Mouse (Mus musculus) limb, embryonic 15.5 days (tissue): ENCODE results near the gene Svep1. TPM values are rescaled to one million over a fixed set of nuclear protein-coding genes. Genes with fewer than 3 reads are reported as not detected.

ENCODE experiments used
- ATAC-seq: fragments of 200-750 bp; cut with Nextera tagmentation; 2 replicates; pipeline ENCODE4 v1.8.0; 2017; ENCODE audit warnings: low read depth, moderate TSS enrichment; ENCODE audit not compliant: insufficient number of reproducible peaks, low FRiP score, low TSS enrichment
- H3K27ac ChIP-seq: fragments of 300-500 bp; sonication (generic); 2 replicates; pipeline ENCODE4 v1.5.1; 2015; ENCODE audit warnings: moderate library complexity, mild to moderate bottlenecking, inconsistent platforms
- H3K27me3 ChIP-seq: fragments of 300-500 bp; sonication (generic); 2 replicates; pipeline ENCODE4 v1.6.1; 2015; ENCODE audit warnings: inconsistent platforms
- H3K36me3 ChIP-seq: fragments of 300-500 bp; sonication (generic); 2 replicates; pipeline ENCODE4 v1.6.1; 2015; ENCODE audit warnings: inconsistent platforms
- H3K4me1 ChIP-seq: fragments of 300-500 bp; sonication (generic); 2 replicates; pipeline ENCODE4 v1.6.1; 2015; ENCODE audit warnings: inconsistent platforms
- H3K4me2 ChIP-seq: fragments of 300-500 bp; sonication (generic); 2 replicates; pipeline ENCODE4 v1.6.1; 2015; ENCODE audit warnings: mild to moderate bottlenecking, inconsistent platforms
- H3K4me3 ChIP-seq: fragments of 300-500 bp; sonication (generic); 2 replicates; pipeline ENCODE4 v1.5.1; 2015; ENCODE audit warnings: mild to moderate bottlenecking, inconsistent platforms
- H3K9ac ChIP-seq: fragments of 300-500 bp; sonication (generic); 2 replicates; pipeline ENCODE4 v1.6.1; 2015; ENCODE audit warnings: inconsistent platforms
- H3K9me3 ChIP-seq: fragments of 300-500 bp; sonication (generic); 2 replicates; pipeline ENCODE4 v1.6.1; 2016; ENCODE audit warnings: inconsistent platforms
- WGBS: fragments of 180-500 bp; shearing (Covaris S2); methylation state at CpG from one replicate; pipeline ENCODE4 v1.1.7; 2015; 5-methylcytosine and 5-hydroxymethylcytosine counted together
- polyA plus RNA-seq: library from polyadenylated mRNA; unstranded; fragments of >200 nt; fragmentation: Nextera tagmentation; extraction: Ambion mirVana; gene quantifications from 2 replicates; pipeline ENCODE4 v1.2.1, GENCODE M21; 2015

Gene Svep1
- polyA plus RNA-seq, 1 experiment from 2014 or later: 5.3 TPM

- 34% methylated on average over 6 of the region's 6 CpGs for WGBS
- no peaks in the 10 kb centered on the region for H3K4me1 ChIP-seq
- H3K36me3 ChIP-seq: no peaks in the 10 kb centered on the region
- no peak overlapping the region for H3K4me2 ChIP-seq
- no peak overlapping the region for H3K4me3 ChIP-seq
- no peaks in the 10 kb centered on the region for H3K27me3 ChIP-seq
- no peaks in the 10 kb centered on the region for H3K9me3 ChIP-seq
- H3K9ac ChIP-seq: no peak overlapping the region
- H3K27ac ChIP-seq: no peak overlapping the region
- no peak for ATAC-seq
Measured at GRCm38 (mm10) chr4:58077950-58078349, 128.7 kb downstream of the Svep1 start.

- WGBS: 92% methylated on average over 4 of the region's 4 CpGs
Measured at GRCm38 (mm10) chr4:58077536-58077935, 129.1 kb downstream of the Svep1 start.

GRCm38 (mm10) chr4:58072888-58073287 lies 133.8 kb downstream of the Svep1 start:
- Histone ChIP-seq H3K4me2 (no peak overlapping the region), H3K4me1 (no peaks in the 10 kb centered on the region), H3K9ac (no peak overlapping the region), H3K27ac (no peak overlapping the region), H3K36me3 (peaks cover 24% of the 10 kb centered on the region), H3K27me3 (no peaks in the 10 kb centered on the region), H3K9me3 (no peaks in the 10 kb centered on the region), H3K4me3 (no peak overlapping the region)
- 81% methylated on average over 12 of the region's 12 CpGs for WGBS
- ATAC-seq: no peak

More at GRCm38 (mm10) chr4:58077536-58077935, 129.1 kb downstream of the Svep1 start:
- Histone ChIP-seq H3K27me3 (no peaks in the 10 kb centered on the region), H3K9me3 (no peaks in the 10 kb centered on the region), H3K9ac (no peak overlapping the region), H3K27ac (no peak overlapping the region), H3K4me2 (no peak overlapping the region), H3K4me1 (no peaks in the 10 kb centered on the region), H3K36me3 (0 out of 2 replicates have a peak, but pooled peaks cover 2% of the 10 kb centered on the region), H3K4me3 (no peak overlapping the region)
- no peak for ATAC-seq

- Histone ChIP-seq H3K4me3 (no peak overlapping the region), H3K36me3 (peaks cover 27% of the 10 kb centered on the region), H3K4me2 (no peak overlapping the region), H3K27ac (no peak overlapping the region), H3K9me3 (no peaks in the 10 kb centered on the region), H3K9ac (no peak overlapping the region), H3K27me3 (no peaks in the 10 kb centered on the region), H3K4me1 (no peaks in the 10 kb centered on the region)
- WGBS: 90% methylated on average over 5 of the region's 5 CpGs
- no peak for ATAC-seq
Measured at GRCm38 (mm10) chr4:58068886-58069285, 137.8 kb downstream of the Svep1 start.

GRCm38 (mm10) chr4:58064721-58065120 lies 141.9 kb downstream of the Svep1 start:
- H3K9me3 ChIP-seq: no peaks in the 10 kb centered on the region
- no peak overlapping the region for H3K9ac ChIP-seq
- H3K4me1 ChIP-seq: no peaks in the 10 kb centered on the region
- H3K27me3 ChIP-seq: no peaks in the 10 kb centered on the region
- H3K27ac ChIP-seq: no peak overlapping the region
- WGBS: 65% methylated on average over 2 of the region's 2 CpGs
- H3K4me2 ChIP-seq: no peak overlapping the region
- no peak for ATAC-seq
- no peak overlapping the region for H3K4me3 ChIP-seq
- H3K36me3 ChIP-seq: peaks cover 15% of the 10 kb centered on the region

- no peak overlapping the region for H3K27ac ChIP-seq
- no peak overlapping the region for H3K4me3 ChIP-seq
- peaks cover 5% of the 10 kb centered on the region; the same call in 1 of the 2 replicates for H3K36me3 ChIP-seq
- no peaks in the 10 kb centered on the region for H3K9me3 ChIP-seq
- no peak overlapping the region for H3K4me2 ChIP-seq
- H3K4me1 ChIP-seq: no peaks in the 10 kb centered on the region
- no peaks in the 10 kb centered on the region for H3K27me3 ChIP-seq
- ATAC-seq: no peak
- H3K9ac ChIP-seq: no peak overlapping the region
- 91% methylated on average over 1 of the region's 1 CpGs for WGBS
Measured at GRCm38 (mm10) chr4:58062933-58063332, 143.7 kb downstream of the Svep1 start.

- H3K27ac ChIP-seq: no peak overlapping the region
- H3K4me3 ChIP-seq: no peak overlapping the region
- no peaks in the 10 kb centered on the region for H3K27me3 ChIP-seq
- no peaks in the 10 kb centered on the region for H3K9me3 ChIP-seq
- peaks cover 3% of the 10 kb centered on the region; the same call in 1 of the 2 replicates for H3K4me1 ChIP-seq
- no peak overlapping the region for H3K9ac ChIP-seq
- no peak overlapping the region for H3K4me2 ChIP-seq
- no peak for ATAC-seq
- no peaks in the 10 kb centered on the region for H3K36me3 ChIP-seq
Measured at GRCm38 (mm10) chr4:58055653-58056052, 151.0 kb downstream of the Svep1 start.

- no peaks in the 10 kb centered on the region for H3K27me3 ChIP-seq
- 55% methylated on average over 5 of the region's 5 CpGs for WGBS
- H3K4me3 ChIP-seq: no peak overlapping the region
- H3K9ac ChIP-seq: no peak overlapping the region
- no peak for ATAC-seq
- no peak overlapping the region for H3K4me2 ChIP-seq
- no peaks in the 10 kb centered on the region for H3K9me3 ChIP-seq
- H3K36me3 ChIP-seq: no peaks in the 10 kb centered on the region
- no peak overlapping the region for H3K27ac ChIP-seq
- H3K4me1 ChIP-seq: peaks cover 3% of the 10 kb centered on the region; the same call in 1 of the 2 replicates
Measured at GRCm38 (mm10) chr4:58054441-58054840, 152.2 kb downstream of the Svep1 start.

- H3K4me3 ChIP-seq: no peak overlapping the region
- WGBS: 49% methylated on average over 8 of the region's 8 CpGs
- H3K27ac ChIP-seq: no peak overlapping the region
- no peaks in the 10 kb centered on the region for H3K36me3 ChIP-seq
- H3K9ac ChIP-seq: no peak overlapping the region
- H3K9me3 ChIP-seq: no peaks in the 10 kb centered on the region
- ATAC-seq: no peak
- H3K4me2 ChIP-seq: no peak overlapping the region
- H3K4me1 ChIP-seq: peaks cover 3% of the 10 kb centered on the region; the same call in 1 of the 2 replicates
- no peaks in the 10 kb centered on the region for H3K27me3 ChIP-seq
Measured at GRCm38 (mm10) chr4:58050746-58051145, 155.9 kb downstream of the Svep1 start.

GRCm38 (mm10) chr4:58050276-58050675 lies 156.4 kb downstream of the Svep1 start:
- no peak overlapping the region for H3K4me2 ChIP-seq
- H3K27me3 ChIP-seq: no peaks in the 10 kb centered on the region
- no peaks in the 10 kb centered on the region for H3K9me3 ChIP-seq
- 73% methylated on average over 8 of the region's 8 CpGs for WGBS
- H3K27ac ChIP-seq: no peak overlapping the region
- H3K4me3 ChIP-seq: no peak overlapping the region
- H3K36me3 ChIP-seq: no peaks in the 10 kb centered on the region
- no peak for ATAC-seq
- H3K4me1 ChIP-seq: peaks cover 3% of the 10 kb centered on the region; the same call in 1 of the 2 replicates
- no peak overlapping the region for H3K9ac ChIP-seq

GRCm38 (mm10) chr4:58044833-58045232 lies 161.8 kb downstream of the Svep1 start:
- 88% methylated on average over 6 of the region's 6 CpGs for WGBS
- no peaks in the 10 kb centered on the region for H3K27me3 ChIP-seq
- no peak overlapping the region for H3K4me3 ChIP-seq

GRCm38 (mm10) chr4:58044356-58044755 lies 162.3 kb downstream of the Svep1 start:
- Histone ChIP-seq H3K9ac (no peak overlapping the region), H3K4me2 (no peak overlapping the region), H3K36me3 (no peaks in the 10 kb centered on the region), H3K27ac (no peak overlapping the region), H3K27me3 (no peaks in the 10 kb centered on the region), H3K9me3 (no peaks in the 10 kb centered on the region), H3K4me3 (no peak overlapping the region), H3K4me1 (no peaks in the 10 kb centered on the region)
- ATAC-seq: no peak
- WGBS: 85% methylated on average over 3 of the region's 3 CpGs

More at GRCm38 (mm10) chr4:58044833-58045232, 161.8 kb downstream of the Svep1 start:
- Histone ChIP-seq H3K4me1 (no peaks in the 10 kb centered on the region), H3K9me3 (no peaks in the 10 kb centered on the region), H3K4me2 (no peak overlapping the region), H3K9ac (no peak overlapping the region), H3K36me3 (no peaks in the 10 kb centered on the region), H3K27ac (no peak overlapping the region)
- ATAC-seq: no peak

- Histone ChIP-seq H3K4me2 (no peak overlapping the region), H3K9me3 (no peaks in the 10 kb centered on the region), H3K9ac (no peak overlapping the region), H3K4me3 (no peak overlapping the region), H3K4me1 (no peaks in the 10 kb centered on the region), H3K27me3 (no peaks in the 10 kb centered on the region), H3K36me3 (no peaks in the 10 kb centered on the region), H3K27ac (no peak overlapping the region)
- no peak for ATAC-seq
- 84% methylated on average over 2 of the region's 2 CpGs for WGBS
Measured at GRCm38 (mm10) chr4:58040093-58040492, 166.6 kb downstream of the Svep1 start.
